Mouse (Mus musculus) liver, postnatal 0 days (tissue): ENCODE data around the gene Por. TPM values are rescaled to one million over a fixed set of nuclear protein-coding genes. Genes with fewer than 3 reads are reported as not detected.

ENCODE experiments used
- ATAC-seq: fragments of 200-750 bp; cut with Nextera tagmentation; 2 replicates; pipeline ENCODE4 v1.8.0; 2017; ENCODE audit warnings: mild to moderate bottlenecking, moderate library complexity
- DNase-seq: peaks from one replicate; pipeline ENCODE4 v3.0.0-alpha.2; 2016
- H3K27ac ChIP-seq: fragments of 300-500 bp; sonication (generic); 2 replicates; pipeline ENCODE4 v1.5.1; 2014; ENCODE audit warnings: antibody characterized with exemption, moderate library complexity, mild to moderate bottlenecking, low read depth
- H3K27me3 ChIP-seq: fragments of 300-500 bp; sonication (generic); 2 replicates; pipeline ENCODE4 v1.6.1; 2014; ENCODE audit warnings: low read length, control low read depth, mixed read lengths; ENCODE audit not compliant: insufficient read depth
- H3K36me3 ChIP-seq: fragments of 300-500 bp; sonication (generic); replicated peaks from 2 replicates; pipeline ENCODE4 v1.6.1; 2014; ENCODE audit warnings: mild to moderate bottlenecking, control low read depth, low read length, moderate library complexity, mixed read lengths; ENCODE audit not compliant: insufficient read depth
- H3K4me1 ChIP-seq: fragments of 300-500 bp; sonication (generic); 2 replicates; pipeline ENCODE4 v1.6.1; 2014; ENCODE audit warnings: antibody characterized with exemption, mild to moderate bottlenecking, control low read depth; ENCODE audit not compliant: insufficient read depth
- H3K4me2 ChIP-seq: fragments of 300-500 bp; sonication (generic); 2 replicates; pipeline ENCODE4 v1.6.1; 2014; ENCODE audit warnings: low read depth, mild to moderate bottlenecking, low read length, moderate library complexity, mixed read lengths
- H3K4me3 ChIP-seq: fragments of 300-500 bp; sonication (generic); 2 replicates; pipeline ENCODE4 v1.5.1; 2014; ENCODE audit warnings: low read depth, low read length
- H3K9ac ChIP-seq: fragments of 300-500 bp; sonication (generic); replicated peaks from 2 replicates; pipeline ENCODE4 v1.6.1; 2014; ENCODE audit warnings: mild to moderate bottlenecking, moderate library complexity
- H3K9me3 ChIP-seq: fragments of 300-500 bp; sonication (generic); 2 replicates; pipeline ENCODE4 v1.6.1; 2016; ENCODE audit warnings: mild to moderate bottlenecking, control low read depth, low read length, mixed read lengths
- CTCF ChIP-seq: sonication (generic); IDR thresholded peaks from 2 replicates; pipeline ENCODE4 v1.5.1; 2016; ENCODE audit warnings: antibody characterized with exemption, low read depth
- EP300 ChIP-seq: IDR thresholded peaks from 2 replicates; pipeline ENCODE4 v1.6.1; 2016; ENCODE audit warnings: antibody characterized with exemption, low read depth, mild to moderate bottlenecking
- WGBS: fragments of 180-500 bp; shearing (Covaris S2); extraction: QIAGEN DNeasy Blood & Tissue Kit; methylation state at CpG from one replicate; pipeline ENCODE4 v1.1.7; 2014; ENCODE audit not compliant: insufficient replicate concordance; 5-methylcytosine and 5-hydroxymethylcytosine counted together
- polyA plus RNA-seq: library from polyadenylated mRNA; unstranded; fragments of >200 nt; fragmentation: Nextera tagmentation; extraction: Ambion mirVana; gene quantifications from 2 replicates; pipeline ENCODE4 v1.2.1, GENCODE M21; 2015

Gene Por
- polyA plus RNA-seq, 1 experiment from 2014 or later, result 303 TPM

GRCm38 (mm10) chr5:135630598-135630997, 39.2 kb upstream of the Por start:
- H3K36me3 ChIP-seq, result peaks cover 5% of the 10 kb centered on the region; the same call in 1 of the 2 replicates
- DNase-seq, result peak; percentile 75
- no peak overlapping the region for H3K27ac ChIP-seq
- TF ChIP-seq CTCF, result peak; percentile 86
- TF ChIP-seq EP300, result no peak
- H3K4me3 ChIP-seq, result no peak overlapping the region
- no peak for ATAC-seq
- H3K9me3 ChIP-seq, result no peaks in the 10 kb centered on the region
- no peak overlapping the region for H3K4me2 ChIP-seq
- peaks cover 13% of the 10 kb centered on the region for H3K4me1 ChIP-seq
- no peaks in the 10 kb centered on the region for H3K27me3 ChIP-seq
- no peak overlapping the region for H3K9ac ChIP-seq
- WGBS, result 30% methylated on average over 3 of the region's 3 CpGs

DNA sequence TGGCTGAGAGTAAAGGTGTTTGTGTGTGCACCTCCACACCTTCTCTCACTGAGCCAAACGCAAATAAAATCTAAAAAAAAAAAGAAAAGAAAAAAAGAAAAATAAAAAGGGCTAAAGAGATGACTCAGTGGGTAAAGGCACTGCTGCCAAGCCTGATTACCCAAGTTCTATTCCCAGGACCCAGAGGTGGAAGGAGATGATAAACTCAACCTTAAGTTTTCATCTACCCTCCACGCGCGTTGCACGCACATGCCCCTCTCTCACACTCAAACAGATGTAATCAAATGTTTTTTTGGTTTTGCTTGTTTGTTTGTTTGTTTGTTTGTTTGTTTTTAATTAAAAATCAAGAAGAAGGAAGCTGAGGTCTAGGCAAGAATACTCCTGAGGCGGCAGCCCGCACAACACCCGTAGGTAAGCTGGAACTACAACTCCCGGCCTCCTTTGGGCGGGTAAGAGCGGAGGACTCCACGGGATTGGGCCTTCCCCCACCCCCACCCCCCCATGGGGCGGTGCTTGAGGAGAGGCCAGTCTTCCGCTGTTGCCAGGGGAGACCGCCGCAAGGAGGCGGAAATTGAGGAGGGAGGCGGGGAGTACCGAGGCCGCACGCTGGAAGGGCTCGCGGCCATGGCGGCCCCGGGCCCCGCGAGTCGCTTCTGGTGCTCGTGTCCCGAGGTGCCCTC, 37.6 kb upstream of the Por start, which contains the start of gene Rhbdd2:
Gene Rhbdd2 (plus strand): TSS at position 502 of the 680 bp plus-strand sequence.
- H3K27ac ChIP-seq, result peak within 1 kb of the TSS; percentile 61
- ATAC-seq, result peak; percentile 100
- WGBS, result 13% methylated on average over 20 of the region's 30 CpGs
- H3K4me1 ChIP-seq, result peaks cover 13% of the 10 kb centered on the region
- H3K9ac ChIP-seq, result peak within 1 kb of the TSS; percentile 80
- peak within 1 kb of the TSS; percentile 72 for H3K4me3 ChIP-seq
- H3K27me3 ChIP-seq, result no peaks in the 10 kb centered on the region
- H3K36me3 ChIP-seq, result peaks cover 5% of the 10 kb centered on the region
- no peaks in the 10 kb centered on the region for H3K9me3 ChIP-seq
- DNase-seq, result peak; percentile 99
- TF ChIP-seq CTCF (peak; percentile 76), EP300 (no peak)
- H3K4me2 ChIP-seq, result peak within 1 kb of the TSS; percentile 97

- peaks cover 13% of the 10 kb centered on the region for H3K4me1 ChIP-seq
- 0% methylated on average over 15 of the region's 21 CpGs for WGBS
- TF ChIP-seq CTCF (no peak), EP300 (no peak)
- H3K9ac ChIP-seq, result peak overlapping the region; percentile 80
- H3K4me2 ChIP-seq, result peak overlapping the region; percentile 97
- DNase-seq (no peak), ATAC-seq (peak; percentile 73)
- peak overlapping the region; percentile 61 for H3K27ac ChIP-seq
- H3K4me3 ChIP-seq, result peak overlapping the region; percentile 72
- no peaks in the 10 kb centered on the region for H3K9me3 ChIP-seq
- H3K27me3 ChIP-seq, result no peaks in the 10 kb centered on the region
- peaks cover 5% of the 10 kb centered on the region for H3K36me3 ChIP-seq
These were observed 37.1 kb upstream of the Por start for GRCm38 (mm10) chr5:135632797-135633144.

DNA sequence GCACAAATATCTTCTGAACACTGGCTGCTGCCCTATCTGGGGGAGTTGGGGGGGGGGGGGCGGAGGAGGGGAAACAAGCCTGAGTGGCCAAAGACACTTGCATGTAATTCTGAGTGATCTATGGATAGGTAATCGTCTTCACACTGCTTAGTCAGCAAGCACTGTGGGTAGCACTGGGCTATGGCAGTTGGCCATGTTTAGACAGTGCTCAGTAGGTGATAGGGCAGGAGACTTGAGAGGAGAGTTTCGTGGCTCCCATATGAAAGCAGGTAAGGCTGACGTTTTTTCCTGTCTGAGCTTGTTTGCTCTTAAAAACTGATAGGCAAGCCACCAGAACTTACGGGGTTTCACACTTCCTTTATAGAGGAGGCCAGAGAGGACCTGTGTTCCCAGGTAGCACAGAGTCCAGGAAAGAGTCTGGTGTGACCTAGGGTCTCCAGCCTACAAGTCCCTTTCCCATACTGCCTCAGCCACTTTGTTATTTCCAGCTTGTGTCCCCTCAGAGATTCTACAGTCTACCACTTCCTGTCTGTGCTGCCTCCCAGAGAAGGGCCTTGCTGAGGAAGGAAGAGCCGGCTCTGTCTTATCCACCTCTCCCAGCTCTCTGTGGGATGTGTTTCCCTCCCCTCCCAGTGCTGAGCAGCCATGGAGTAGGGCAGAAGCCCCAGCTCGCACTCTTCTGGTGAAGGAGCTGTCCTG, 29.9 kb upstream of the Por start:
- H3K27ac ChIP-seq, result peak overlapping the region; percentile 97

DNA sequence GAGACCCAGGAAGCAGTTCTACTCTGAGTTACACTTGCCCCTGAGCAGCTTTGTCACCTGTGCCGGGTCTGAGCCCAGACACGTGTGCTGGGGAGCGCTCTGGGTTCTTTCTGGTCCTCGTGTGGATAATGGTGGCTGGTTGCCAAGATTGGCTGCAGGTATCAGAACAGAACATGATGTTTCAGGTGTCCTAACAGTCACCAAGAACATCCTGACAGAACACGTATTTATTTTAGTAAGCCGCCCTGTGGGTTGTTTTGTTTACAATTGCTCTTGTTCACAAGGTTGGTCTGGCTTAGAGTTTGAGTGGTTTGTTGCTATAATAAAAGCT, 29.4 kb upstream of the Por start:
- no peaks in the 10 kb centered on the region for H3K27me3 ChIP-seq
- H3K9me3 ChIP-seq, result no peaks in the 10 kb centered on the region
- peaks cover 18% of the 10 kb centered on the region for H3K4me1 ChIP-seq
- DNase-seq (peak; percentile 76), ATAC-seq (peak; percentile 85)
- WGBS, result 53% methylated on average over 6 of the region's 6 CpGs
- H3K27ac ChIP-seq, result peak overlapping the region; percentile 97
- TF ChIP-seq EP300, result peak; percentile 90
- TF ChIP-seq CTCF, result no peak
- H3K9ac ChIP-seq, result peak overlapping the region; percentile 8; the same call in 1 of the 2 replicates
- H3K4me2 ChIP-seq, result no peak overlapping the region
- no peak overlapping the region for H3K4me3 ChIP-seq
- no peaks in the 10 kb centered on the region; the same call in 1 of the 2 replicates for H3K36me3 ChIP-seq

More for the DNA sequence above, 29.9 kb upstream of the Por start:
- no peaks in the 10 kb centered on the region for H3K27me3 ChIP-seq
- peak; percentile 75 for ATAC-seq
- H3K9me3 ChIP-seq, result no peaks in the 10 kb centered on the region
- no peak for TF ChIP-seq EP300
- no peak for TF ChIP-seq CTCF
- DNase-seq, result peak; percentile 49
- peaks cover 18% of the 10 kb centered on the region for H3K4me1 ChIP-seq
- peaks cover 5% of the 10 kb centered on the region for H3K36me3 ChIP-seq
- H3K9ac ChIP-seq, result peak overlapping the region; percentile 8; the same call in 1 of the 2 replicates
- H3K4me2 ChIP-seq, result no peak overlapping the region
- no peak overlapping the region for H3K4me3 ChIP-seq
- WGBS, result 36% methylated on average over 7 of the region's 7 CpGs

- Histone ChIP-seq H3K36me3 (no peaks in the 10 kb centered on the region; the same call in 1 of the 2 replicates), H3K9ac (peak overlapping the region; percentile 26; the same call in 1 of the 2 replicates), H3K27ac (peak overlapping the region; percentile 97), H3K27me3 (no peaks in the 10 kb centered on the region), H3K9me3 (no peaks in the 10 kb centered on the region), H3K4me1 (peaks cover 18% of the 10 kb centered on the region), H3K4me3 (no peak overlapping the region), H3K4me2 (no peak overlapping the region)
- ATAC-seq (no peak), DNase-seq (no peak)
- 65% methylated on average over 1 of the region's 1 CpGs for whole genome bisulfite sequencing
- no peak for TF ChIP-seq EP300
- no peak for TF ChIP-seq CTCF
These were observed 28.8 kb upstream of the Por start for GRCm38 (mm10) chr5:135641028-135641427.
